Mouse (Mus musculus) liver, adult 2 months (tissue): ENCODE measurements around the gene H2al1a. TPM values are rescaled to one million over a fixed set of nuclear protein-coding genes. Genes with fewer than 3 reads are reported as not detected.
"Not testable (repeated sequence)": the region's sequence is repeated elsewhere in the genome, so short reads cannot be mapped to it uniquely, and the experiment has no call there.

Experiments
- DNase-seq: peaks from one replicate; pipeline ENCODE4 v3.0.0-alpha.2; 2011; ENCODE audit warnings: low read depth, low spot score; ENCODE audit errors: extremely low read depth
- H3K27ac ChIP-seq: fragments of 200-500 bp; replicated peaks from 2 replicates; pipeline ENCODE4 v1.5.1; 2012; ENCODE audit warnings: low read depth, mild to moderate bottlenecking, control low read depth, inconsistent platforms, low read length; ENCODE audit not compliant: insufficient read depth
- H3K27me3 ChIP-seq: fragments of 200-500 bp; 2 replicates; pipeline ENCODE4 v1.6.1; 2012; ENCODE audit warnings: mild to moderate bottlenecking, moderate library complexity, low read length, inconsistent platforms; ENCODE audit not compliant: control insufficient read depth, insufficient read depth
- H3K36me3 ChIP-seq: fragments of 200-500 bp; 2 replicates; pipeline ENCODE4 v1.6.1; 2012; ENCODE audit warnings: low read length, inconsistent platforms; ENCODE audit not compliant: control insufficient read depth, insufficient read depth
- H3K4me1 ChIP-seq: fragments of 200-500 bp; 2 replicates; pipeline ENCODE4 v1.6.1; 2011; ENCODE audit warnings: low read length; ENCODE audit not compliant: control insufficient read depth, insufficient read depth
- H3K4me3 ChIP-seq: fragments of 200-500 bp; 2 replicates; pipeline ENCODE4 v1.5.1; 2011; ENCODE audit warnings: low read depth, mild to moderate bottlenecking, control low read depth, low read length, moderate library complexity; ENCODE audit not compliant: insufficient read depth
- H3K79me2 ChIP-seq: fragments of 200-500 bp; 2 replicates; pipeline ENCODE4 v1.6.1; 2012; ENCODE audit warnings: inconsistent platforms, mild to moderate bottlenecking, low read length, moderate library complexity; ENCODE audit not compliant: control insufficient read depth, insufficient read depth
- H3K9ac ChIP-seq: fragments of 200-500 bp; 2 replicates; pipeline ENCODE4 v1.6.1; 2012; ENCODE audit warnings: low read depth, mild to moderate bottlenecking, control low read depth, inconsistent platforms, low read length
- CTCF ChIP-seq: fragments of 200-500 bp; IDR thresholded peaks from 2 replicates; pipeline ENCODE4 v1.5.1; 2011; ENCODE audit warnings: low read depth, low read length, control low read depth
- POLR2A ChIP-seq: fragments of 200-500 bp; IDR thresholded peaks from 2 replicates; pipeline ENCODE4 v1.6.1; 2011; ENCODE audit warnings: low read length, control low read depth; ENCODE audit not compliant: insufficient read depth; ENCODE audit errors: extremely low read depth
- WGBS: fragments of 180-500 bp; shearing (Covaris S2); methylation state at CpG from one replicate; pipeline ENCODE4 v1.1.7; 2018; 5-methylcytosine and 5-hydroxymethylcytosine counted together
- polyA plus RNA-seq: library from polyadenylated mRNA; depleted of rRNA; stranded (reverse); fragments of >200 nt; gene quantifications from 2 replicates; pipeline ENCODE4 v1.2.3, GENCODE M21; 2012
- total RNA-seq: library from RNA; depleted of rRNA; stranded (reverse); fragments of >200 nt; gene quantifications from 2 replicates; pipeline ENCODE4 v1.2.3, GENCODE M21; 2014

The H2al1a gene
- total and polyA plus RNA-seq, 2 experiments, result not detected

DNA sequence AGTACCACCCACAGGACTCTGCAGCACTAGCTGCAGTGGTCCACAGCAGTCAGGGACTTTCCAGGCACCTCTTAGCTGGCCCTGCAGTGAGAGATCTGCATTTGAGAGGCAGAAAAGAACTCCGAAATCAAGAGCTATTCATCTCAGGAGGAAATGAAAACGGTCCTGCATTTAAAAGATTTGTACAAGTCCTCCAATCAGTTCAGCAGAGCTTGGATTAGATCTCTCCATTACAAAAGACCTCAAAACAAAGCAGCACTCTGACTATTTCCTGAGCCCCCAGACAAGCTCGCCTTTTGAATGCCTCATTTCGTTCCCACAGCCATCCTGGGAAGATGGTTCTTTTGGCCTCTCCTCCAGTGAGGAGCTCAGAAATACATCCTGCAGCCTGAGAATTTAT lies 9.8 kb upstream of the H2al1a start:
- no peaks in the 10 kb centered on the region for H3K79me2 ChIP-seq
- H3K27me3 ChIP-seq, result no peaks in the 10 kb centered on the region
- H3K4me1 ChIP-seq, result no peaks in the 10 kb centered on the region
- WGBS, result 67% methylated on average over 4 of the region's 4 CpGs
- DNase-seq, result no peak
- H3K9ac ChIP-seq, result no peak overlapping the region
- no peak overlapping the region for H3K4me3 ChIP-seq
- TF ChIP-seq POLR2A, result no peak
- no peak for TF ChIP-seq CTCF
- H3K36me3 ChIP-seq, result no peaks in the 10 kb centered on the region
- no peak overlapping the region for H3K27ac ChIP-seq

DNA sequence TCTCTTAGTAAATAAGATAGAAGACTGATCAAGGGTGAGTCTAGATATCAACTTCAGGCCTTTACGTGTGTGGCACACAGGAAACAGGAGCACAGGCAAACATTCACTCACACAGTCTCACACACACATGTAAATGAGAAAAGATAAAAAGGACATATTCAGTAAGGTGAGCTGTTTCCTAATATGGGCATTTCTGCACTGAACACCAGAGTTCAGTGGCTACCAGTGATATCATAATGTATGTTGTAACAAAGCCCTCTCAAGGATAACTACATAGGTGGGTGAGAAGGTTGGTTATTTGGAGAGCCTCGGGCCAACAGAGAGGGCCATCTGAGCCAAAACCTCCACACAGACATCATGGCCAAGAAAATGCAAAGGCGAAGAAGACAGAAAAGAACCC lies 3.1 kb downstream of the H2al1a start, which contains the start of gene H2al1b:
Gene H2al1b, plus strand, starts transcription at position 301 of the 400 bp plus-strand sequence.
- H3K9ac ChIP-seq, H3K36me3 ChIP-seq, H3K4me1 ChIP-seq, H3K4me3 ChIP-seq, H3K27ac ChIP-seq, H3K79me2 ChIP-seq, DNase-seq, H3K27me3 ChIP-seq: not testable (repeated sequence)
- 91% methylated on average over 1 of the region's 3 CpGs for WGBS

DNA sequence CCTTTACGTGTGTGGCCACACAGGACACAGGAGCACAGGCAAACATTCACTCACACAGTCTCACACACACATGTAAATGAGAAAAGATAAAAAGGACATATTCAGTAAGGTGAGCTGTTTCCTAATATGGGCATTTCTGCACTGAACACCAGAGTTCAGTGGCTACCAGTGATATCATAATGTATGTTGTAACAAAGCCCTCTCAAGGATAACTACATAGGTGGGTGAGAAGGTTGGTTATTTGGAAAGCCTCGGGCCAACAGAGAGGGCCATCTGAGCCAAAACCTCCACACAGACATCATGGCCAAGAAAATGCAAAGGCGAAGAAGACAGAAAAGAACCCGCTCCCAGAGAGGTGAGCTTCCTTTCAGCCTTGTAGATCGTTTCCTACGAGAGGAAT lies 6.3 kb downstream of the H2al1a start, which contains the start of gene H2al1c:
Gene H2al1c, plus strand, starts transcription at position 301 of the 400 bp plus-strand sequence.
- H3K4me3 ChIP-seq, H3K79me2 ChIP-seq, DNase-seq, H3K36me3 ChIP-seq, H3K9ac ChIP-seq, H3K27me3 ChIP-seq, H3K27ac ChIP-seq, H3K4me1 ChIP-seq: not testable (repeated sequence)
- 57% methylated on average over 1 of the region's 6 CpGs for WGBS

DNA sequence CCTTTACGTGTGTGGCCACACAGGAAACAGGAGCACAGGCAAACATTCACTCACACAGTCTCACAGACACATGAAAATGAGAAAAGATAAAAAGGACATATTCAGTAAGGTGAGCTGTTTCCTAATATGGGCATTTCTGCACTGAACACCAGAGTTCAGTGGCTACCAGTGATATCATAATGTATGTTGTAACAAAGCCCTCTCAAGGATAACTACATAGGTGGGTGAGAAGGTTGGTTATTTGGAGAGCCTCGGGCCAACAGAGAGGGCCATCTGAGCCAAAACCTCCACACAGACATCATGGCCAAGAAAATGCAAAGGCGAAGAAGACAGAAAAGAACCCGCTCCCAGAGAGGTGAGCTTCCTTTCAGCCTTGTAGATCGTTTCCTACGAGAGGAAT lies 9.5 kb downstream of the H2al1a start, which contains the start of gene H2al1d:
Gene H2al1d, plus strand, starts transcription at position 301 of the 400 bp plus-strand sequence.
- H3K9ac ChIP-seq, H3K79me2 ChIP-seq, H3K4me1 ChIP-seq, H3K36me3 ChIP-seq, H3K27me3 ChIP-seq, H3K27ac ChIP-seq, DNase-seq, H3K4me3 ChIP-seq: not testable (repeated sequence)
- WGBS, result no CpG with 5 or more reads among the region's 6 CpGs

DNA sequence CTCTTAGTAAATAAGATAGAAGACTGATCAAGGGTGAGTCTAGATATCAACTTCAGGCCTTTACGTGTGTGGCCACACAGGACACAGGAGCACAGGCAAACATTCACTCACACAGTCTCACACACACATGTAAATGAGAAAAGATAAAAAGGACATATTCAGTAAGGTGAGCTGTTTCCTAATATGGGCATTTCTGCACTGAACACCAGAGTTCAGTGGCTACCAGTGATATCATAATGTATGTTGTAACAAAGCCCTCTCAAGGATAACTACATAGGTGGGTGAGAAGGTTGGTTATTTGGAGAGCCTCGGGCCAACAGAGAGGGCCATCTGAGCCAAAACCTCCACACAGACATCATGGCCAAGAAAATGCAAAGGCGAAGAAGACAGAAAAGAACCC lies 12.6 kb downstream of the H2al1a start, which contains the start of gene H2al1e:
Gene H2al1e, plus strand, starts transcription at position 301 of the 400 bp plus-strand sequence.
- H3K4me3 ChIP-seq, H3K9ac ChIP-seq, DNase-seq, H3K27me3 ChIP-seq, H3K36me3 ChIP-seq, H3K27ac ChIP-seq, H3K79me2 ChIP-seq, H3K4me1 ChIP-seq: not testable (repeated sequence)
- WGBS, result no CpG with 5 or more reads among the region's 3 CpGs

DNA sequence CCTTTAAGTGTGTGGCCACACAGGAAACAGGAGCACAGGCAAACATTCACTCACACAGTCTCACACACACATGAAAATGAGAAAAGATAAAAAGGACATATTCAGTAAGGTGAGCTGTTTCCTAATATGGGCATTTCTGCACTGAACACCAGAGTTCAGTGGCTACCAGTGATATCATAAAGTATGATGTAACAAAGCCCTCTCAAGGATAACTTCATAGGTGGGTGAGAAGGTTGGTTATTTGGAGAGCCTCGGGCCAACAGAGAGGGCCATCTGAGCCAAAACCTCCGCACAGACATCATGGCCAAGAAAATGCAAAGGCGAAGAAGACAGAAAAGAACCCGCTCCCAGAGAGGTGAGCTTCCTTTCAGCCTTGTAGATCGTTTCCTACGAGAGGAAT lies 15.8 kb downstream of the H2al1a start, which contains the start of gene H2al1f:
Gene H2al1f, plus strand, starts transcription at position 301 of the 400 bp plus-strand sequence.
- H3K79me2 ChIP-seq, H3K27ac ChIP-seq, DNase-seq, H3K27me3 ChIP-seq, H3K4me3 ChIP-seq, H3K36me3 ChIP-seq, H3K4me1 ChIP-seq, H3K9ac ChIP-seq: not testable (repeated sequence)
- WGBS, result no CpG with 5 or more reads among the region's 6 CpGs

DNA sequence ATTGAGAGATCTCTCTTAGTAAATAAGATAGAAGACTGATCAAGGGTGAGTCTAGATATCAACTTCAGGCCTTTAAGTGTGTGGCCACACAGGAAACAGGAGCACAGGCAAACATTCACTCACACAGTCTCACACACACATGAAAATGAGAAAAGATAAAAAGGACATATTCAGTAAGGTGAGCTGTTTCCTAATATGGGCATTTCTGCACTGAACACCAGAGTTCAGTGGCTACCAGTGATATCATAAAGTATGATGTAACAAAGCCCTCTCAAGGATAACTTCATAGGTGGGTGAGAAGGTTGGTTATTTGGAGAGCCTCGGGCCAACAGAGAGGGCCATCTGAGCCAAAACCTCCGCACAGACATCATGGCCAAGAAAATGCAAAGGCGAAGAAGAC lies 18.9 kb downstream of the H2al1a start, which contains the start of gene H2al1g:
Gene H2al1g, plus strand, starts transcription at position 301 of the 400 bp plus-strand sequence.
- H3K4me3 ChIP-seq, H3K36me3 ChIP-seq, H3K9ac ChIP-seq, DNase-seq, H3K27ac ChIP-seq, H3K4me1 ChIP-seq, H3K27me3 ChIP-seq, H3K79me2 ChIP-seq: not testable (repeated sequence)
- no CpG with 5 or more reads among the region's 3 CpGs for WGBS

DNA sequence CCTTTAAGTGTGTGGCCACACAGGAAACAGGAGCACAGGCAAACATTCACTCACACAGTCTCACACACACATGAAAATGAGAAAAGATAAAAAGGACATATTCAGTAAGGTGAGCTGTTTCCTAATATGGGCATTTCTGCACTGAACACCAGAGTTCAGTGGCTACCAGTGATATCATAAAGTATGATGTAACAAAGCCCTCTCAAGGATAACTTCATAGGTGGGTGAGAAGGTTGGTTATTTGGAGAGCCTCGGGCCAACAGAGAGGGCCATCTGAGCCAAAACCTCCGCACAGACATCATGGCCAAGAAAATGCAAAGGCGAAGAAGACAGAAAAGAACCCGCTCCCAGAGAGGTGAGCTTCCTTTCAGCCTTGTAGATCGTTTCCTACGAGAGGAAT lies 22.1 kb downstream of the H2al1a start, which contains the start of gene H2al1h:
Gene H2al1h, plus strand, starts transcription at position 301 of the 400 bp plus-strand sequence.
- DNase-seq, H3K4me1 ChIP-seq, H3K79me2 ChIP-seq, H3K27me3 ChIP-seq, H3K9ac ChIP-seq, H3K27ac ChIP-seq, H3K36me3 ChIP-seq, H3K4me3 ChIP-seq: not testable (repeated sequence)
- WGBS, result no CpG with 5 or more reads among the region's 6 CpGs

DNA sequence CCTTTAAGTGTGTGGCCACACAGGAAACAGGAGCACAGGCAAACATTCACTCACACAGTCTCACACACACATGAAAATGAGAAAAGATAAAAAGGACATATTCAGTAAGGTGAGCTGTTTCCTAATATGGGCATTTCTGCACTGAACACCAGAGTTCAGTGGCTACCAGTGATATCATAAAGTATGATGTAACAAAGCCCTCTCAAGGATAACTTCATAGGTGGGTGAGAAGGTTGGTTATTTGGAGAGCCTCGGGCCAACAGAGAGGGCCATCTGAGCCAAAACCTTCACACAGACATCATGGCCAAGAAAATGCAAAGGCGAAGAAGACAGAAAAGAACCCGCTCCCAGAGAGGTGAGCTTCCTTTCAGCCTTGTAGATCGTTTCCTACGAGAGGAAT lies 25.3 kb downstream of the H2al1a start, which contains the start of gene H2al1i:
Gene H2al1i, plus strand, starts transcription at position 301 of the 400 bp plus-strand sequence.
- H3K36me3 ChIP-seq, H3K79me2 ChIP-seq, H3K27me3 ChIP-seq, DNase-seq, H3K4me1 ChIP-seq, H3K4me3 ChIP-seq, H3K27ac ChIP-seq, H3K9ac ChIP-seq: not testable (repeated sequence)
- no CpG with 5 or more reads among the region's 5 CpGs for WGBS
